Mouse (Mus musculus): ENCODE data around the gene Gnl1.

DNA sequence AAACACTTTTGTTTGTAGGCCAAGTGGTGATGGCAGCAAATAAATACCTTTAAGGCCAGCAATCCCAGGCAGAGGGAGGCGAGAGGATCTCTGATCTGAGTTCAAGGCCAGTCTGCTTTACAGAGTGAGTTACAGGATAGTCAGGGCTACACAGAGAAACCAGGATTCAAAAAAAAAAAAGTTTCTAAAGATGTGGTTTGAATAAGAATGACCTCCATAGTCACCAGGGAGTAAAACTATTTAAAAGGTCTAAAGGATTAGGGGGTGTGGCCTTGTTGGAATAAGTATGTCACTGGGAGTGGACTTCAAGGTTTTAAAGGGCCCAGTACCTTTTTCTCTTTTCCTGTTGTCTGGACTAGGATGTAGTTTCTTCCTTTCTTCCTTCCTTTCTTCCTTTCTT lies 39.7 kb upstream of the Gnl1 start:
- TF ChIP-seq CTCF (IDR thresholded peaks at IDR 0.05; ENCODE audit: low read depth) = no peak
- no peak for TF ChIP-seq EP300 (IDR thresholded peaks at IDR 0.05; ENCODE audit: low read depth)
